Mouse (Mus musculus): ENCODE results near the gene Cdhr2. TPM values are rescaled to one million over a fixed set of nuclear protein-coding genes. Genes with fewer than 3 reads are reported as not detected.

The Cdhr2 gene
- polyA plus RNA-seq, 1 experiment from 2014 or later = 64.2 TPM

Other genes with a start within 250 kb of the Cdhr2 start
- gene Thoc3, start 232.6 kb upstream of the Cdhr2 start, polyA plus RNA-seq (2015; fragmentation: Nextera tagmentation; extraction: Ambion mirVana) = 86.3 and 90.6 TPM in 2 replicates
- gene Simc1, start 197.7 kb upstream of the Cdhr2 start, polyA plus RNA-seq (2015; fragmentation: Nextera tagmentation; extraction: Ambion mirVana) = 5.0 and 5.1 TPM in 2 replicates
- 126 and 127 TPM in 2 replicates for gene 4833439L19Rik, start 136.0 kb upstream of the Cdhr2 start, polyA plus RNA-seq (2015; fragmentation: Nextera tagmentation; extraction: Ambion mirVana)
- 18.8 and 21.5 TPM in 2 replicates for gene Arl10, start 126.4 kb upstream of the Cdhr2 start, polyA plus RNA-seq (2015; fragmentation: Nextera tagmentation; extraction: Ambion mirVana)
- 75.3 and 91.4 TPM in 2 replicates for gene Nop16, start 111.4 kb upstream of the Cdhr2 start, polyA plus RNA-seq (2015; fragmentation: Nextera tagmentation; extraction: Ambion mirVana)
- gene Higd2a, start 111.3 kb upstream of the Cdhr2 start, polyA plus RNA-seq (2015; fragmentation: Nextera tagmentation; extraction: Ambion mirVana) = 260 TPM in 2 replicates
- gene Cltb, start 90.1 kb upstream of the Cdhr2 start, polyA plus RNA-seq (2015; fragmentation: Nextera tagmentation; extraction: Ambion mirVana) = 80.1 and 87.4 TPM in 2 replicates
- 61.0 and 70.2 TPM in 2 replicates for gene Faf2, start 79.7 kb upstream of the Cdhr2 start, polyA plus RNA-seq (2015; fragmentation: Nextera tagmentation; extraction: Ambion mirVana)
- 48.9 and 59.3 TPM in 2 replicates for gene Rnf44, start 7.6 kb upstream of the Cdhr2 start, polyA plus RNA-seq (2015; fragmentation: Nextera tagmentation; extraction: Ambion mirVana)
- gene Gprin1, start 48.4 kb downstream of the Cdhr2 start, polyA plus RNA-seq (2015; fragmentation: Nextera tagmentation; extraction: Ambion mirVana) = 0.15 and 0.16 TPM in 2 replicates
- 0.39 and 0.46 TPM in 2 replicates for gene Sncb, start 65.1 kb downstream of the Cdhr2 start, polyA plus RNA-seq (2015; fragmentation: Nextera tagmentation; extraction: Ambion mirVana)
- not detected in 2 replicates for gene Eif4e1b, start 82.5 kb downstream of the Cdhr2 start, polyA plus RNA-seq (2015; fragmentation: Nextera tagmentation; extraction: Ambion mirVana)
- 13.6 and 14.1 TPM in 2 replicates for gene Tspan17, start 87.9 kb downstream of the Cdhr2 start, polyA plus RNA-seq (2015; fragmentation: Nextera tagmentation; extraction: Ambion mirVana)
- 1.4 and 2.4 TPM in 2 replicates for gene Unc5a, start 247.9 kb downstream of the Cdhr2 start, polyA plus RNA-seq (2015; fragmentation: Nextera tagmentation; extraction: Ambion mirVana)

Data from intestine, embryonic 16.5 days (tissue).